Mouse (Mus musculus): ENCODE data around the gene Pidd1. TPM values are rescaled to one million over a fixed set of nuclear protein-coding genes. Genes with fewer than 3 reads are reported as not detected.

Gene Pidd1
- total RNA-seq, 2 experiments from 2014 or later = 1.1 to 1.4 TPM

Other genes with a start within 250 kb of the Pidd1 start
- gene Lrrc56, start 249.9 kb downstream of the Pidd1 start, total RNA-seq (2021) = 1 to 10 TPM; 2.7 to 4.4 TPM
- gene Lmntd2, start 229.9 kb downstream of the Pidd1 start, total RNA-seq (2021) = not detected
- 1 to 10 TPM; 1.4 to 2.5 TPM for gene Rassf7, start 228.2 kb downstream of the Pidd1 start, total RNA-seq (2021)
- 10 to 100 TPM; 73.6 to 75.1 TPM for gene Phrf1, start 215.2 kb downstream of the Pidd1 start, total RNA-seq (2021)
- 1 to 10 TPM in 1 of 2 experiments, under 1 TPM in 1; 1.00 to 2.0 TPM for gene Irf7, start 177.5 kb downstream of the Pidd1 start, total RNA-seq (2021)
- not detected for gene Cdhr5, start 167.2 kb downstream of the Pidd1 start, total RNA-seq (2021)
- gene Sct, start 164.9 kb downstream of the Pidd1 start, total RNA-seq (2021) = not detected
- under 1 TPM; 0.33 to 0.66 TPM for gene Drd4, start 152.0 kb downstream of the Pidd1 start, total RNA-seq (2021)
- gene Deaf1, start 116.3 kb downstream of the Pidd1 start, total RNA-seq (2021) = 10 to 100 TPM; 62.8 to 70.5 TPM
- 10 to 100 TPM; 24.6 to 34.6 TPM for gene Tmem80, start 116.3 kb downstream of the Pidd1 start, total RNA-seq (2021)
- gene Eps8l2, start 105.1 kb downstream of the Pidd1 start, total RNA-seq (2021) = 1 to 10 TPM; 3.5 to 6.3 TPM
- 100 to 1,000 TPM in 1 of 2 experiments, 10 to 100 TPM in 1; 96.6 to 104 TPM for gene Taldo1, start 51.8 kb downstream of the Pidd1 start, total RNA-seq (2021)
- 10 to 100 TPM; 40.4 to 45.1 TPM for gene Gatd1, start 29.9 kb downstream of the Pidd1 start, total RNA-seq (2021)
- 100 to 1,000 TPM; 274 to 309 TPM for gene Cend1, start 14.5 kb downstream of the Pidd1 start, total RNA-seq (2021)
- 100 to 1,000 TPM; 251 to 254 TPM for gene Slc25a22, start 6.1 kb downstream of the Pidd1 start, total RNA-seq (2021)
- 100 to 1,000 TPM; 555 to 600 TPM for gene Rplp2, start 3.3 kb upstream of the Pidd1 start, total RNA-seq (2021)
- 10 to 100 TPM; 23.6 to 24.8 TPM for gene Pnpla2, start 11.2 kb upstream of the Pidd1 start, total RNA-seq (2021)
- 1 to 10 TPM; 3.7 to 4.5 TPM for gene Cracr2b, start 17.1 kb upstream of the Pidd1 start, total RNA-seq (2021)
- gene Cd151, start 23.4 kb upstream of the Pidd1 start, total RNA-seq (2021) = 10 to 100 TPM; 28.9 to 29.1 TPM
- gene Polr2l, start 31.1 kb upstream of the Pidd1 start, total RNA-seq (2021) = 10 to 100 TPM; 36.6 to 41.6 TPM
- 10 to 100 TPM; 10.3 to 11.6 TPM for gene Tspan4, start 31.2 kb upstream of the Pidd1 start, total RNA-seq (2021)
- 10 to 100 TPM; 60.4 to 72.2 TPM for gene Chid1, start 95.8 kb upstream of the Pidd1 start, total RNA-seq (2021)
- 100 to 1,000 TPM; 198 to 218 TPM for gene Ap2a2, start 118.1 kb upstream of the Pidd1 start, total RNA-seq (2021)
- gene Muc6, start 211.3 kb upstream of the Pidd1 start, total RNA-seq (2021) = not detected
- under 1 TPM; 0.14 to 0.28 TPM for gene Muc2, start 246.3 kb upstream of the Pidd1 start, total RNA-seq (2021)

Measured in left cerebral cortex, adult 18-20 months (tissue).